Mouse (Mus musculus) natural killer cell, adult 2 months (primary cell): ENCODE results near the gene Pcnx3.

Experiments used
- DNase-seq, 2 experiments: peaks; one replicate each; pipeline ENCODE4 v3.0.0; 2022; ENCODE audit warnings: low spot score in 2 of 2

Gene Pcnx3

GRCm38 (mm10) chr19:5688200-5689087 is at the start of gene Pcnx3, which contains the start of gene Map3k11:
Gene Pcnx3, minus strand, starts transcription at chr19:5688908.
Gene Map3k11, plus strand, starts transcription at chr19:5688742.
- peak; percentile 94 to 96 for DNase-seq

GRCm38 (mm10) chr19:5734325-5734724 is 45.6 kb upstream of the Pcnx3 start:
- no peak for DNase-seq

- DNase-seq = peak; percentile 92 to 93
Observed at GRCm38 (mm10) chr19:5731264-5731978, 42.7 kb upstream of the Pcnx3 start.

GRCm38 (mm10) chr19:5730314-5731186 is 41.8 kb upstream of the Pcnx3 start:
- peak in 1 of 2 experiments; percentile 21 for DNase-seq

- peak; percentile 77 to 78 for DNase-seq
Observed at GRCm38 (mm10) chr19:5729444-5729815, 40.7 kb upstream of the Pcnx3 start, which contains the start of gene Fam89b. Gene Fam89b, minus strand, starts transcription at chr19:5729653.

- no peak for DNase-seq
Observed at GRCm38 (mm10) chr19:5728631-5729443, 40.1 kb upstream of the Pcnx3 start.

GRCm38 (mm10) chr19:5727701-5728100 is 39.0 kb upstream of the Pcnx3 start:
- DNase-seq = peak; percentile 85 to 87

- peak; percentile 75 to 89 for DNase-seq
Observed at GRCm38 (mm10) chr19:5726961-5727578, 38.4 kb upstream of the Pcnx3 start.

- DNase-seq = peak; percentile 75 to 83
Observed at GRCm38 (mm10) chr19:5725767-5726515, 37.2 kb upstream of the Pcnx3 start, which contains the start of gene Ehbp1l1. Gene Ehbp1l1, minus strand, starts transcription at chr19:5726317.

- no peak for DNase-seq
Observed at GRCm38 (mm10) chr19:5725029-5725707, 36.5 kb upstream of the Pcnx3 start.

GRCm38 (mm10) chr19:5724549-5724941 is 35.8 kb upstream of the Pcnx3 start:
- peak; percentile 68 to 80 for DNase-seq

GRCm38 (mm10) chr19:5723934-5724548 is 35.3 kb upstream of the Pcnx3 start:
- DNase-seq = no peak

- no peak for DNase-seq
Observed at GRCm38 (mm10) chr19:5722848-5723425, 34.2 kb upstream of the Pcnx3 start.

- no peak for DNase-seq
Observed at GRCm38 (mm10) chr19:5721233-5721632, 32.5 kb upstream of the Pcnx3 start.

- DNase-seq = no peak
Observed at GRCm38 (mm10) chr19:5716955-5717354, 28.2 kb upstream of the Pcnx3 start.

GRCm38 (mm10) chr19:5715793-5716688 is 27.3 kb upstream of the Pcnx3 start:
- no peak for DNase-seq

GRCm38 (mm10) chr19:5713730-5714129 is 25.0 kb upstream of the Pcnx3 start:
- no peak for DNase-seq
